22 mouse cellular contexts compared by ENCODE assay signal in the genomic region with DNA sequence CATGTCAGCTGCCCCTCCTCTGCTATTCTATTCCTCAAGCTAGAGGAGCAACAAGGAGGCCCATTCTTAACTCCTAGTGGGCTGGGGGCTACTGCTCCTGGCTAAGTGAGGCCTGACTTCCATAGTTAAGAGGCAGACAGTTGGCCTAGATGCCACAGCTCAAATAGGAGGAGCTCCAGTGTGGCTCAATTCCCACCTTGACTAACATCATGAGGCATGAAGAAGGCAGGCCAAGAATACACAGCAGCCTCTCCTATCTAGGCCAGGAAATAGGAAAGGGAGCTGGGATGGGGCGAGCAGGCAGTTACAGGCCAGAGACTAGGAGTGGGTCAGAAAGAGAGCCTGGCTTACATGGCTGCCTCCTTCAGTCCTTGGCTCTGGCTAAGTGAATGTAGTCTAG. TPM values are rescaled to one million over a fixed set of nuclear protein-coding genes. Genes with fewer than 3 reads are reported as not detected.
"Had no signal": no experiment of that assay in that cellular context is flagged by ENCODE, and none has a peak within 500 bp of the region (broad histone marks: within the 10 kb centered on the region; RNA-seq: fewer than 3 reads in every experiment).

No protein-coding gene starts in this region.

- H3K9me3 ChIP-seq: limb, embryonic 15.5 days; liver, embryonic 12.5 days; midbrain, embryonic 10.5 days had no signal

- H3K4me2 ChIP-seq: limb, embryonic 15.5 days; liver, embryonic 12.5 days; lung, embryonic 14.5 days had no signal

- ATAC-seq: liver, embryonic 12.5 days had no signal

- DNase-seq: kidney, adult 9 months; kidney, postnatal 36 days; layer of hippocampus, adult 9-11 months; layer of hippocampus, postnatal 36 days; lung, embryonic 14.5 days; lung, postnatal 10 days; lung, postnatal 4 days; midbrain, embryonic 14.5 days; spleen, adult 18-20 months; thymus, adult 18-20 months; thymus, postnatal 36 days had no signal

- H3K27me3 ChIP-seq: limb, embryonic 15.5 days had no signal

- H3K27ac ChIP-seq: kidney, postnatal 0 days; limb, embryonic 15.5 days; liver, embryonic 12.5 days; midbrain, embryonic 10.5 days had no signal

- H3K36me3 ChIP-seq: limb, embryonic 15.5 days; liver, embryonic 12.5 days; midbrain, embryonic 10.5 days had no signal

- H3K4me3 ChIP-seq: limb, embryonic 15.5 days; liver, embryonic 12.5 days; midbrain, embryonic 10.5 days had no signal

- H3K9ac ChIP-seq: limb, embryonic 15.5 days; liver, embryonic 12.5 days; lung, embryonic 14.5 days had no signal

RNA-seq across cellular contexts. Expression of a gene that starts 1.1 kb away (rescaled TPM):
- total RNA-seq: layer of hippocampus, adult 18-20 months; layer of hippocampus, postnatal 36 days; left cerebral cortex, postnatal 25 days had no signal

RNA-seq across cellular contexts. Expression of a gene that starts 6.7 kb away (rescaled TPM):
- total RNA-seq: layer of hippocampus, adult 18-20 months; layer of hippocampus, postnatal 36 days; left cerebral cortex, postnatal 25 days; megakaryocyte, adult 5-6 weeks had no signal

RNA-seq across cellular contexts. Expression of a gene that starts 8.4 kb away (rescaled TPM):
- total RNA-seq: layer of hippocampus, adult 18-20 months; layer of hippocampus, postnatal 36 days; megakaryocyte, adult 5-6 weeks had no signal
- polyA plus RNA-seq: kidney, postnatal 0 days; limb, embryonic 11.5 days; limb, embryonic 15.5 days; liver, embryonic 12.5 days; liver, embryonic 16.5 days; lung, embryonic 14.5 days; midbrain, embryonic 10.5 days; midbrain, embryonic 14.5 days had no signal

RNA-seq across cellular contexts. Expression of a gene that starts 25.3 kb away (rescaled TPM):
- polyA plus RNA-seq: kidney, postnatal 0 days; limb, embryonic 11.5 days; limb, embryonic 15.5 days; liver, embryonic 12.5 days; lung, embryonic 14.5 days; midbrain, embryonic 10.5 days; neural tube, embryonic 14.5 days; stomach, embryonic 14.5 days had no signal
